Mouse (Mus musculus) hindbrain, embryonic 15.5 days (tissue): Measurements from ENCODE around the gene Efcab6. TPM values are rescaled to one million over a fixed set of nuclear protein-coding genes. Genes with fewer than 3 reads are reported as not detected.

Experiments
- ATAC-seq: fragments of 200-750 bp; cut with Nextera tagmentation; 2 replicates; pipeline ENCODE4 v1.8.0; 2017; ENCODE audit warnings: low read depth, moderate number of reproducible peaks, moderate TSS enrichment; ENCODE audit not compliant: low FRiP score
- H3K27ac ChIP-seq: fragments of 300-500 bp; sonication (generic); replicated peaks from 2 replicates; pipeline ENCODE4 v1.5.1; 2015; ENCODE audit warnings: mild to moderate bottlenecking, inconsistent platforms
- H3K27me3 ChIP-seq: fragments of 300-500 bp; sonication (generic); 2 replicates; pipeline ENCODE4 v1.6.1; 2015; ENCODE audit warnings: control low read depth, inconsistent platforms
- H3K36me3 ChIP-seq: fragments of 300-500 bp; sonication (generic); 2 replicates; pipeline ENCODE4 v1.6.1; 2015; ENCODE audit warnings: control low read depth, inconsistent platforms
- H3K4me1 ChIP-seq: fragments of 300-500 bp; sonication (generic); replicated peaks from 2 replicates; pipeline ENCODE4 v1.6.1; 2015; ENCODE audit warnings: control low read depth, inconsistent platforms
- H3K4me2 ChIP-seq: fragments of 300-500 bp; sonication (generic); 2 replicates; pipeline ENCODE4 v1.6.1; 2015; ENCODE audit warnings: moderate library complexity, mild to moderate bottlenecking, inconsistent platforms
- H3K4me3 ChIP-seq: fragments of 300-500 bp; sonication (generic); 2 replicates; pipeline ENCODE4 v1.5.1; 2015; ENCODE audit warnings: mild to moderate bottlenecking, inconsistent platforms
- H3K9ac ChIP-seq: fragments of 300-500 bp; sonication (generic); 2 replicates; pipeline ENCODE4 v1.6.1; 2015; ENCODE audit warnings: inconsistent platforms
- H3K9me3 ChIP-seq: fragments of 300-500 bp; sonication (generic); 2 replicates; pipeline ENCODE4 v1.6.1; 2016; ENCODE audit warnings: control low read depth, inconsistent platforms
- WGBS: fragments of 180-500 bp; shearing (Covaris S2); methylation state at CpG from one replicate; pipeline ENCODE4 v1.1.7; 2015; 5-methylcytosine and 5-hydroxymethylcytosine counted together
- polyA plus RNA-seq: library from polyadenylated mRNA; unstranded; fragments of >200 nt; fragmentation: Nextera tagmentation; extraction: Ambion mirVana; gene quantifications from 2 replicates; pipeline ENCODE4 v1.2.1, GENCODE M21; 2015

Efcab6 gene
- polyA plus RNA-seq, 1 experiment from 2014 or later, result 0.45 TPM

DNA sequence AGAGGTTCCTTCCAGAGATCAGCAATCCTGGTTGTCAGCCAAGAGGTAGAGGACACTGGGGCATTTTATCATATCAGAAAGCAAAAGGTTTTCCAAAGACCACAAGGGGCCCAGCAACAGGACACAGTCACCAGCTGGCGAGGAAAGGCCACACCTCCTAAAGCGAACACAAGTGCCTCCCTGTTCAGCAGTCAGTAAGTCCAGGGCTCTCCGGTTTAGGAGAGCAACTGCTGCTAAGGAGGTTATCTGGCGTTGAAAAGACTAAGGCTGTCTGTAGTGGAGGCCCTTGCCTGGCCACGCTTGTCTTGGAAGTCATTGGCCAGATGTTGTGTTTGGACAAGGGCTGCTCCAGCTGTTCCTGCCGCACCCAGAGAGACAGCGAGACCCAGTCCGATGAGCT is 100.1 kb downstream of the Efcab6 start:
- Histone ChIP-seq H3K4me3 (no peak overlapping the region), H3K4me2 (no peak overlapping the region), H3K27me3 (no peaks in the 10 kb centered on the region), H3K4me1 (peaks cover 15% of the 10 kb centered on the region; the same call in 1 of the 2 replicates), H3K27ac (no peak overlapping the region), H3K36me3 (no peaks in the 10 kb centered on the region), H3K9me3 (no peaks in the 10 kb centered on the region), H3K9ac (no peak overlapping the region)
- WGBS, result 72% methylated on average over 8 of the region's 8 CpGs
- no peak for ATAC-seq

DNA sequence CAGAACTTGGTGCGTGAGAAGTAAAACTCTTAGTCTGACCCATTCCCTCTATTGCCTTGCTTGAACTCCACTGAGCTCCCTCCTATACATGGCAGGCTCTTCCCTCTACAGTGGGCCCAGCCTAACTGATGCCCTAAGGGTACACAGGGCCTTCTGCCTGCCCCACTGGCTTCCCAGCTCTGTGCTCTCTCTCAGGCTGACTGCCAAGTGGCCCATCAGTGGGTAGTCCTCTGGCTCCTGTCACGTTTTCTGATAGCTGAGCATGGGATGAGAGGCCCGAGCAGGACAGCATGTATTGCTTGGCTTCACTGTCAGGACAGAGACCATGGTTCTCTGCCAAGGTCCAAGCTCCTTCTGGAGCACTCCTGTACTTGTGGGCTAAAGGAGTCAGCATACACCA is 106.8 kb downstream of the Efcab6 start:
- 67% methylated on average over 3 of the region's 3 CpGs for WGBS
- Histone ChIP-seq H3K4me2 (no peak overlapping the region), H3K4me1 (peaks cover 7% of the 10 kb centered on the region; the same call in 1 of the 2 replicates)

GRCm38 (mm10) chr15:83956996-83957395 is 108.2 kb downstream of the Efcab6 start:
- Histone ChIP-seq H3K9me3 (no peaks in the 10 kb centered on the region), H3K36me3 (no peaks in the 10 kb centered on the region), H3K9ac (no peak overlapping the region), H3K27ac (no peak overlapping the region), H3K4me2 (no peak overlapping the region), H3K27me3 (no peaks in the 10 kb centered on the region), H3K4me1 (no peaks in the 10 kb centered on the region), H3K4me3 (no peak overlapping the region)
- ATAC-seq, result no peak
- WGBS, result 92% methylated on average over 7 of the region's 7 CpGs

More for the DNA sequence above, 106.8 kb downstream of the Efcab6 start:
- Histone ChIP-seq H3K27me3 (no peaks in the 10 kb centered on the region), H3K9me3 (no peaks in the 10 kb centered on the region), H3K27ac (no peak overlapping the region), H3K9ac (no peak overlapping the region), H3K4me3 (no peak overlapping the region), H3K36me3 (no peaks in the 10 kb centered on the region)
- no peak for ATAC-seq

DNA sequence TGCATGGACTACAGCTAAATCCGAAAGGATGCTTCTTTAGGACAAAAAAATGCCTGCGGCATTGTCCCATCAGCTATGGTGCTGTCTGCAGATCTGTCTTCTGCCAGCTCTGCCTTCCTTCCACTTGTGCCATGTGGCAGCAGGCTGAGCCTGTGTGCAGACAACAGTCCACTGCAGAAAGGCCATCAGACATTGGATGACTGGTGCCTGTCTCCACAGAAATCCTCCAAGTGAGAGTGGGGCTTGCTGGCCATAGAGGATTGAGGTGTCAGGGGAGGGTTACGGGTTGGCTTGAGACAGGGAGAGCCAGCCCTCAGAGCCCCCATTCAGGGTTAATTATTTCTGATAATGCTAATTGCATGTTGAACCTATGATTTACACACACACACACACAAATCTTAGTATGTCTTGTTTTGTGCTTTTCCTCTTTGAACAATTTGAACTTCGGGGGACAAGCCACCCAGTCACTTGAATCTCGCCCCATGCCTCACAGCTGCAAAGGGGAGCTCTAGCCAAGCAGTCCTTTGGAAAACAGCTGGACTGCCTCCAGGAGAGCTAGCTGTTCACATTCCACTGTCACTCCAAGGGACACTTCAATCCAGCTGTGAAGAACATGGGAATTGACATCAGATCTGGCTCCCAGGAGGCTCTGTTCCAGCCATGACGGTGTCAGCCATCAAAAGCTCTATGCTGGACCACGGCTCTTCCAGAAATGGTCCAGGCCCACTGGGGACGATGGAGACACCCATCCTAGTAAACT is 109.1 kb downstream of the Efcab6 start:
- no peak overlapping the region for H3K9ac ChIP-seq
- no peak overlapping the region for H3K4me2 ChIP-seq
- H3K36me3 ChIP-seq, result no peaks in the 10 kb centered on the region
- no peaks in the 10 kb centered on the region for H3K9me3 ChIP-seq
- H3K27me3 ChIP-seq, result no peaks in the 10 kb centered on the region
- no peak for ATAC-seq
- H3K4me1 ChIP-seq, result no peaks in the 10 kb centered on the region
- H3K4me3 ChIP-seq, result no peak overlapping the region
- no peak overlapping the region for H3K27ac ChIP-seq
- 84% methylated on average over 8 of the region's 8 CpGs for WGBS

DNA sequence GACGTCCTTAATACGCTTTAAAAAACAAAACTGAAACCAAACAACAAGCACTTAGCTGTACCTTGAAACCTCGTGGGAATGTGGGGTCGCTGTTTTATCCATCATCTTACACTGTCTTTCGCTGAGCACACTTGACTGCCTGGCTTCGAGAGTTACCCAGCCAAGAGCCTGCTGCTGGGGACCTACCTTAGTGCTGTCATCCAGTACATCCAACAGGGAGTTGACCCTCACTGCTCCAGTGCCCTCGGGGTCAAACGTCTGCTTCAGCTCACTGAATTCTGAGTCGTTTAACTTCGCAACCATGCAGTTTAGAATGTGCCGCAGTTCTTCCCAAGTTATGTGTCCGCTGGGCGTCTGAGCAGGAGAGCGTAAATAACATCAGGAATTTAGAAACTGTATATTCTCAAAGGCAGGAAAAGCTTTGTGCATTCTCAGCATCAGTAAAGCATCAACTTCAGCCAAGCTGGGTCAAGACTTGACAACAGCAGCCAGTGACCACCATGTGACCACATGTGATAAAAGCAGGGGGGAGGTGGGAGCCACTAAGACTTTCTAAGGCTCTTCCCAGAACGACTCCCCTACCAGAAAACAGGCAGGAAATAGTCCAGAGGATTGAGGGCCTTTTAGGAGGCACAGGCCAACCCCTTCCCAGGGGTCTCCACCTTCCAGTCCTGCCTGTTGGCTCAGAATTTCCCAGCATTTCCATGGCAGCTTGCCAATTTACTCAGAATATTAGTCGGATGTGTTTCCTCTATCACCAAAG is 115.3 kb downstream of the Efcab6 start:
- Histone ChIP-seq H3K27ac (no peak overlapping the region), H3K4me3 (no peak overlapping the region), H3K27me3 (no peaks in the 10 kb centered on the region), H3K4me2 (no peak overlapping the region), H3K4me1 (0 out of 2 replicates have a peak, but pooled peaks cover 2% of the 10 kb centered on the region), H3K9ac (no peak overlapping the region), H3K9me3 (no peaks in the 10 kb centered on the region), H3K36me3 (no peaks in the 10 kb centered on the region)
- ATAC-seq, result no peak
- 54% methylated on average over 16 of the region's 16 CpGs for WGBS

- Histone ChIP-seq H3K4me2 (0 out of 2 replicates have a peak overlapping the region, but pooled peaks have one; percentile 5), H3K27me3 (no peaks in the 10 kb centered on the region), H3K9ac (0 out of 2 replicates have a peak overlapping the region, but pooled peaks have one; percentile 12), H3K27ac (no peak overlapping the region), H3K9me3 (no peaks in the 10 kb centered on the region), H3K4me3 (no peak overlapping the region), H3K36me3 (no peaks in the 10 kb centered on the region), H3K4me1 (peaks cover 13% of the 10 kb centered on the region; the same call in 1 of the 2 replicates)
- ATAC-seq, result no peak
- 51% methylated on average over 5 of the region's 5 CpGs for WGBS
These were observed 125.5 kb downstream of the Efcab6 start for GRCm38 (mm10) chr15:83939703-83940102.

DNA sequence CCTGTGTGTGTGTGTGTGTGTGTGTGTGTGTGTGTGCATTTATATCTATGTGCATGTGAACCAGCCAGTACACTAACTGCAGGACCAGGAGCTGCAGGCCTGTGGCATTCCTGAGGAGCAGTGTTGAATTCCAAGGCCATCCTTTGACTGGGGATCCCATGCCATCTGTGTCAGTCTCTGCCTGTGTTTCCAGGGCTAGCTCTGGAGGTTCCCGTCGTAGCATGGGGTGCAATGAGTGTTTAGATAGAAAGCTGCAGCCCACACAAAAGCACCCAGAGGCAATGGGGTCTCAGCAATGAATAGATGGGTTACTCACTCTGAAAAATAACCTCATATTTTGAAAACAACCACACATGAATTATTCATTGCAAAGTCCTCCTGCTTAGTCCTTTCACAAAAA is 126.7 kb downstream of the Efcab6 start:
- ATAC-seq, result no peak
- Histone ChIP-seq H3K4me2 (no peak overlapping the region), H3K9me3 (no peaks in the 10 kb centered on the region), H3K9ac (no peak overlapping the region), H3K4me3 (no peak overlapping the region), H3K36me3 (no peaks in the 10 kb centered on the region), H3K27me3 (no peaks in the 10 kb centered on the region), H3K27ac (no peak overlapping the region), H3K4me1 (peaks cover 13% of the 10 kb centered on the region; the same call in 1 of the 2 replicates)
- WGBS, result 38% methylated on average over 2 of the region's 2 CpGs

DNA sequence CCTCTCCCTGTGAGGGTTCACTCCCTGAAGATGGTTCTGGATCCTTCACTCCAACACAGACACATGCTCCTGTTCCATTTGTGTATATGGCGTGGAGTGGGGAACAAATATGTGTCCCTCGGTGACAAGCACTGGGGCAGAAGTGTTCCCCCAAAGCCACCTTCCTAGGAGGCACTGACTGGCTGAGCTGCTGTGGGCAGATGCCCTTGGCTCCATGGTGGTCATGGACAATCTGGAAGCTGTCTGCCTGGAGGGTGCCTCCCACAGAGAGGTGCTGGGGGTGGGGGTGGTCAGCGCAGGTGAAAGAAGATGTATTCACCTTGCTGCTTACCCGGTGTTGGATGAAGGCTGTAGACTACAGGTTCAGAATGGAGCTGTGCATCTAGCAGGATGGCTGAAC is 128.7 kb downstream of the Efcab6 start:
- Histone ChIP-seq H3K27ac (no peak overlapping the region), H3K4me3 (no peak overlapping the region), H3K9me3 (no peaks in the 10 kb centered on the region), H3K9ac (no peak overlapping the region), H3K27me3 (no peaks in the 10 kb centered on the region), H3K36me3 (no peaks in the 10 kb centered on the region), H3K4me1 (peaks cover 13% of the 10 kb centered on the region; the same call in 1 of the 2 replicates), H3K4me2 (no peak overlapping the region)
- 94% methylated on average over 4 of the region's 4 CpGs for WGBS
- ATAC-seq, result no peak

DNA sequence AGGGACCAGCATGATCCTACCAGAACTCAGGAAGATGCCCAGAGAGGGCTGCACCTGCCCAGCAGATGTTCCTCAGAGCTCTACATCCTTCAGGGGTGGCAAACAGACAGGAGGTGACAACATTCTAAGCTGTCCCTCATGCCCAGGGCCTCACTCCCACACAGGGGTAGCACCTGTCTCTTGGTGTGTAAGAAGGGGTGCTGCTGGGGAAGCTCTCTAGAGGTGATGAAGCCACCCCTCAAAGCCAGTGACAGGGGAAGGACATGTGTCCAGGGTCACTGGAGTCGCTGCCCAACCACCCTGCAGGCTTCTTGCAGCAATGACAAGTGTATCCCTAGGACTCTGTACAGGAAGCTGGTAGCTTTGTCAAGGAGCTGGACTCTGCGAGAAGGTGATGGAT is 130.4 kb downstream of the Efcab6 start:
- Histone ChIP-seq H3K4me3 (no peak overlapping the region), H3K4me1 (peaks cover 13% of the 10 kb centered on the region; the same call in 1 of the 2 replicates), H3K9ac (no peak overlapping the region), H3K36me3 (no peaks in the 10 kb centered on the region), H3K9me3 (no peaks in the 10 kb centered on the region), H3K27ac (no peak overlapping the region), H3K27me3 (no peaks in the 10 kb centered on the region), H3K4me2 (no peak overlapping the region)
- no peak for ATAC-seq
- WGBS, result 73% methylated on average over 2 of the region's 2 CpGs

- H3K9me3 ChIP-seq, result no peaks in the 10 kb centered on the region
- no peak overlapping the region for H3K9ac ChIP-seq
- H3K4me1 ChIP-seq, result no peaks in the 10 kb centered on the region
- H3K4me3 ChIP-seq, result no peak overlapping the region
- no peaks in the 10 kb centered on the region for H3K36me3 ChIP-seq
- 60% methylated on average over 3 of the region's 3 CpGs for WGBS
- no peak overlapping the region for H3K4me2 ChIP-seq
- H3K27ac ChIP-seq, result no peak overlapping the region
- ATAC-seq, result no peak
- H3K27me3 ChIP-seq, result no peaks in the 10 kb centered on the region
These were observed 139.8 kb downstream of the Efcab6 start for GRCm38 (mm10) chr15:83925338-83925737.

- Histone ChIP-seq H3K4me1 (no peaks in the 10 kb centered on the region), H3K36me3 (no peaks in the 10 kb centered on the region), H3K9ac (no peak overlapping the region), H3K9me3 (no peaks in the 10 kb centered on the region), H3K27me3 (no peaks in the 10 kb centered on the region), H3K4me3 (no peak overlapping the region), H3K4me2 (no peak overlapping the region), H3K27ac (no peak overlapping the region)
- 31% methylated on average over 4 of the region's 4 CpGs for WGBS
- ATAC-seq, result no peak
These were observed 140.5 kb downstream of the Efcab6 start for GRCm38 (mm10) chr15:83924656-83925055.

- H3K9me3 ChIP-seq, result no peaks in the 10 kb centered on the region
- H3K27me3 ChIP-seq, result no peaks in the 10 kb centered on the region
- H3K36me3 ChIP-seq, result no peaks in the 10 kb centered on the region
- ATAC-seq, result no peak
- H3K9ac ChIP-seq, result no peak overlapping the region
- no peak overlapping the region for H3K4me3 ChIP-seq
- no peaks in the 10 kb centered on the region for H3K4me1 ChIP-seq
- H3K4me2 ChIP-seq, result no peak overlapping the region
- WGBS, result 87% methylated on average over 10 of the region's 10 CpGs
- no peak overlapping the region for H3K27ac ChIP-seq
These were observed 149.8 kb downstream of the Efcab6 start for GRCm38 (mm10) chr15:83915376-83915775.
